Mouse (Mus musculus) liver, embryonic 15.5 days (tissue): ENCODE data around the gene Wasf2. TPM values are rescaled to one million over a fixed set of nuclear protein-coding genes. Genes with fewer than 3 reads are reported as not detected.
"Not testable (repeated sequence)": the region's sequence is repeated elsewhere in the genome, so short reads cannot be mapped to it uniquely, and the experiment has no call there.

ENCODE experiments used
- ATAC-seq: fragments of 200-750 bp; cut with Nextera tagmentation; 2 replicates; pipeline ENCODE4 v1.8.0; 2017; ENCODE audit warnings: moderate number of reproducible peaks, mild to moderate bottlenecking, moderate library complexity; ENCODE audit not compliant: insufficient read depth
- H3K27ac ChIP-seq: fragments of 300-500 bp; sonication (generic); replicated peaks from 2 replicates; pipeline ENCODE4 v1.5.1; 2015; ENCODE audit warnings: mild to moderate bottlenecking, inconsistent platforms
- H3K27me3 ChIP-seq: fragments of 300-500 bp; sonication (generic); 2 replicates; pipeline ENCODE4 v1.6.1; 2015; ENCODE audit warnings: mild to moderate bottlenecking, inconsistent platforms
- H3K36me3 ChIP-seq: fragments of 300-500 bp; sonication (generic); replicated peaks from 2 replicates; pipeline ENCODE4 v1.6.1; 2015; ENCODE audit warnings: moderate library complexity, mild to moderate bottlenecking, inconsistent platforms
- H3K4me1 ChIP-seq: fragments of 300-500 bp; sonication (generic); replicated peaks from 2 replicates; pipeline ENCODE4 v1.6.1; 2015; ENCODE audit warnings: inconsistent platforms
- H3K4me2 ChIP-seq: fragments of 300-500 bp; sonication (generic); 2 replicates; pipeline ENCODE4 v1.6.1; 2015; ENCODE audit warnings: moderate library complexity, mild to moderate bottlenecking, inconsistent platforms
- H3K4me3 ChIP-seq: fragments of 300-500 bp; sonication (generic); replicated peaks from 2 replicates; pipeline ENCODE4 v1.5.1; 2015; ENCODE audit warnings: mild to moderate bottlenecking, inconsistent platforms
- H3K9ac ChIP-seq: fragments of 300-500 bp; sonication (generic); 2 replicates; pipeline ENCODE4 v1.6.1; 2015; ENCODE audit warnings: moderate library complexity, mild to moderate bottlenecking, inconsistent platforms
- H3K9me3 ChIP-seq: fragments of 300-500 bp; sonication (generic); replicated peaks from 2 replicates; pipeline ENCODE4 v1.6.1; 2016; ENCODE audit warnings: inconsistent platforms
- WGBS: fragments of 180-500 bp; shearing (Covaris S2); methylation state at CpG from one replicate; pipeline ENCODE4 v1.1.7; 2015; ENCODE audit warnings: mixed read lengths; ENCODE audit not compliant: insufficient replicate concordance; 5-methylcytosine and 5-hydroxymethylcytosine counted together
- polyA plus RNA-seq: library from polyadenylated mRNA; unstranded; fragments of >200 nt; fragmentation: Nextera tagmentation; extraction: Ambion mirVana; gene quantifications from 2 replicates; pipeline ENCODE4 v1.2.1, GENCODE M21; 2015

The Wasf2 gene
- polyA plus RNA-seq, 1 experiment from 2014 or later, result 52.0 TPM

DNA sequence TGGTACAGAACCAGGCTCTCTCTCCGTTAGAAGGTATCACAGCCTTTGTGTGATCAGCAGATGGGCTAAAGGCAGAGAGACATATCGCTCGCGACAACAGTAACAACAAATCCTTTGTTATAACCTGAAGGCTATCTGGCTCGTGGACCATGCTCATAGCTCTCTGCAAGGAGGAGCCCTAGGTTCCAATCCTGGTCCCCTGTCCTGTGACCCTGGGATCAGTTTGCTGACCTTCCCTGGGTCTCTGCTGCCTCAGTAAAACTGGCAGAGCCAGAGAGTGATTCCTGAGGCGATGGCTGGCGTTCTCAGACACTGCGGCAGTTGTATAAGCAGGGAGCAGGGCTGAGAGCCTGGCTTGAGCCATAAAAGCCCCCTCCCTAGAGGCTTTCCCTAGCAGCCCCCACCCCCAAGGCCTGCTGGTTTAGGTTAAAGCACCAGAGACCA, 40.0 kb upstream of the Wasf2 start:
- Histone ChIP-seq H3K4me2 (no peak overlapping the region), H3K9ac (no peak overlapping the region), H3K36me3 (no peaks in the 10 kb centered on the region), H3K9me3 (no peaks in the 10 kb centered on the region), H3K27ac (peak overlapping the region; percentile 48; the same call in 1 of the 2 replicates), H3K4me3 (no peak overlapping the region), H3K27me3 (peaks cover 75% of the 10 kb centered on the region), H3K4me1 (peaks cover 72% of the 10 kb centered on the region)
- ATAC-seq, result no peak
- 70% methylated on average over 8 of the region's 8 CpGs for WGBS

DNA sequence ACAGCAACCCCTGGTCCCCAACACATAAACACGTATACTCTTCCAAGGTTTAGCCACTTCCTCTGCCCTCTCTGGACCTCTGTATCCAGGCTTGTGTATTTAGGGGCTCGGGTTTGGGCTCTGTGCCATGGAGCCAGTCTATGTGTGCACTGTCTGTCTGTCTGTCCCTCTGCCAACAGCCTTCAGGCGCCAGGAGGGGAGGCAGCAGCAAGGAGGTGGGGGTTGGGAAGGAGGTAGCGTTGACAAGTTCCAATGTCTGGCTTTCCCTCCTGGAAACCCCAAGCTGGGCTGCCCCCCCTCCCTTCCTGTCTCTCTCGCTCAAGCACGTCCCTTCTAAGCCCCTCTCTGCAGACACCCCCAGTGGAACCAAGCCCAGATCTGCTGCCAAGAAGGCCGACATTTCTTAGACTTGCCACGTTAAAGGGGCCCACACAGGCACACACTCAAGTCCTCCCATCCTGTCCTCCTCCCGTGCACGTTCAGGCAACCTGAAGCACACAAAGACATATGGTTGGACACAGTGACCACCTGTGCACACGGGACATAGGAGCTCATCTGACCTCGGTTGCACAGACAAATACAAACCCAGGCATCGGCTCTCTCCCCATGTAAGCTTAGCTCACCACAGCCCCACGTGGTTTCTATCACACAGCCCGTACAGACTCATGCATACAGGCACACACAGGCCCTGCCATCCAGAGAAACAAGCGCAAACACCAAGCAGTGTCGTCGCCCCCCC, 39.4 kb upstream of the Wasf2 start:
- H3K27me3 ChIP-seq, result peaks cover 74% of the 10 kb centered on the region
- H3K27ac ChIP-seq, result 0 out of 2 replicates have a peak overlapping the region, but pooled peaks have one; percentile 48
- no peak overlapping the region for H3K4me2 ChIP-seq
- H3K4me3 ChIP-seq, result no peak overlapping the region
- 32% methylated on average over 18 of the region's 18 CpGs for WGBS
- no peak overlapping the region for H3K9ac ChIP-seq
- 0 out of 2 replicates have a peak, but pooled peaks have one; percentile 10 for ATAC-seq
- peaks cover 71% of the 10 kb centered on the region for H3K4me1 ChIP-seq
- no peaks in the 10 kb centered on the region for H3K36me3 ChIP-seq
- no peaks in the 10 kb centered on the region for H3K9me3 ChIP-seq

DNA sequence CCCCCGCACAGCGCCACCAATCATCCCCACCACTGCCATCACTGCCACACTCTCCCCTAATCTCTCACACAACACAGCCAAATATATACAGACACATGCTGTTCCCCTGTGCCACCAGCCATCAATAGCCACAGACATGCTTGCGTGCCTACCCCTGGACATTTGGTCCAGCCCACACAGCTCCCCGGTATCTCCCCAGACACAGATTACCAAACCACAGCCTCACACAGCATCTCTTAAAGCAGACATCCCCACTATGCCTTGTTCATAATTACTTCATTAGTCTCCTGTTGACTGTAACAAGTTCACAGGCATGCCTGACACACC, 38.9 kb upstream of the Wasf2 start:
- no peaks in the 10 kb centered on the region for H3K9me3 ChIP-seq
- H3K4me1 ChIP-seq, result peaks cover 66% of the 10 kb centered on the region
- ATAC-seq, result no peak
- WGBS, result 34% methylated on average over 4 of the region's 4 CpGs
- H3K27me3 ChIP-seq, result peaks cover 68% of the 10 kb centered on the region
- H3K27ac ChIP-seq, result no peak overlapping the region
- no peak overlapping the region for H3K4me3 ChIP-seq
- H3K4me2 ChIP-seq, result no peak overlapping the region
- H3K36me3 ChIP-seq, result no peaks in the 10 kb centered on the region
- H3K9ac ChIP-seq, result no peak overlapping the region

DNA sequence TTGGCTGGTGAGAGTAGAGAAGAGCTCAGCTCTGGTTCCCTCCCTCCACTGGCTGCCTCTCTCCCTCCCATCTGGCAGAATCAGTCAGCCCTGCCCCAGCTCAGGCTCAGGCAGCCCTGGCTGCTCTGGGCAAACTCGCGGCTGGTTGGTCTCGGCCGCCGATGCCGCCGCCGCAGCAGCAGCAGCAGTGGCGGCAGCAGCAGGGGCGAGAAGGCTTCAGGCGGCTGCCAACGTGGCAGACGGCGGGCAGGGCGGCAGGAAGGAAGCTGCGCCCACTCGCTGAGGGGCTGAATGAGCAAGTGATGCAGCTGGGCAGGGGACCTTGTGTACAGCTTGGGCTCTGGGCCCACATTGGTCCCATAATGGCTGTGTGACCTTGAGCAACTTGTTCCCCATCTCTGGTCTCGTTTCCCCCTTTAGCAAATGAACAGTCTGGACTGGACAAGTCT, 37.8 kb upstream of the Wasf2 start:
- peaks cover 61% of the 10 kb centered on the region for H3K4me1 ChIP-seq
- peak overlapping the region; percentile 53; the same call in 1 of the 2 replicates for H3K27ac ChIP-seq
- H3K4me2 ChIP-seq, result peak overlapping the region; percentile 44
- H3K4me3 ChIP-seq, result no peak overlapping the region; the same call in 1 of the 2 replicates
- H3K9ac ChIP-seq, result no peak overlapping the region
- peaks cover 68% of the 10 kb centered on the region for H3K27me3 ChIP-seq
- ATAC-seq, result 0 out of 2 replicates have a peak, but pooled peaks have one; percentile 19
- H3K9me3 ChIP-seq, result no peaks in the 10 kb centered on the region
- WGBS, result 3% methylated on average over 18 of the region's 18 CpGs
- H3K36me3 ChIP-seq, result no peaks in the 10 kb centered on the region

DNA sequence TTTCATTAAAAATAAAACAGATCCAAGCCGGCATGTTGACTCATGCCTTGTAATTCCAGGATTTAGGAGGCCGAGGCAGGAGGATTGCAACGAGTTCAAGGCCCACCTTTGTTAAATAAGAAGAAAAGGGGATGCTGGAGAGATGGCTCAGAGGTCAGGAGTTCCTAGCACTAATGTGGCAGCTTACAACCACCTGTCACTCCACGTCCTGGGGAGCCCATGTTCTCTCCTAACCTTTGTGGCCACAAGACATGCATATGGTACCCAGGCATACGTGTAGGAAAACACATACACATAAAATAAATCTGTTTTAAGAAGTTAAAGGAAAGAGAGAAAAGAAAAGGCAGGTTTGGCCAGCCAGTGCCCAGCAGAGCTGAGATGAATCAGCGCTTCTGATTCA, 37.2 kb upstream of the Wasf2 start:
- H3K27me3 ChIP-seq, result peaks cover 65% of the 10 kb centered on the region

GRCm38 (mm10) chr4:133093481-133094033, 36.7 kb upstream of the Wasf2 start:
- WGBS, result 21% methylated on average over 6 of the region's 6 CpGs
- H3K4me2 ChIP-seq, result no peak overlapping the region
- no peak overlapping the region for H3K9ac ChIP-seq
- peaks cover 54% of the 10 kb centered on the region for H3K4me1 ChIP-seq
- ATAC-seq, result no peak
- peaks cover 65% of the 10 kb centered on the region for H3K27me3 ChIP-seq
- no peaks in the 10 kb centered on the region for H3K36me3 ChIP-seq
- no peaks in the 10 kb centered on the region for H3K9me3 ChIP-seq
- H3K4me3 ChIP-seq, result no peak overlapping the region
- H3K27ac ChIP-seq, result 0 out of 2 replicates have a peak overlapping the region, but pooled peaks have one; percentile 24

More for the DNA sequence above, 37.2 kb upstream of the Wasf2 start:
- Histone ChIP-seq H3K4me1 (peaks cover 55% of the 10 kb centered on the region), H3K27ac (0 out of 2 replicates have a peak overlapping the region, but pooled peaks have one; percentile 24), H3K4me3 (no peak overlapping the region), H3K36me3 (no peaks in the 10 kb centered on the region), H3K9ac (no peak overlapping the region), H3K4me2 (no peak overlapping the region), H3K9me3 (no peaks in the 10 kb centered on the region)
- 52% methylated on average over 6 of the region's 6 CpGs for WGBS
- ATAC-seq, result no peak

DNA sequence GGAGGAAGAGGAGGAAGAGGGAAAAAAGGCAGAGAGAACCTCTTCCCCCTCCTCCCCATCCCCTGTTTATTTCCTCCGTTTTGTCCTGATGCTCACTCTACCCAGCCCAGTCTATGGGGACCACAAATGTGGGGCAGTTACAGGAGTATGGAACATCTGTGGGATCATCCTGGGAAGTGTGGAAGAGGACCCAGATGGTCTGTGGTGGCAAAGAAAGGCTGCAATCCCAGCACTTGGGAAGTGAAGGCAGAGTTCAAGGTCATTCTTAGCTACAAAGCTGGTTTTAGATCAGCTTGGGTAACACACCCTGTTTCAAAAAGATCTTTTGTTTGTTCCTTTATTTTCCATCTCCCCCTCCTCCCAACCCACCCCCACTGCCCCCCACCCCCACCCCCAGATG, 36.0 kb upstream of the Wasf2 start:
- peaks cover 54% of the 10 kb centered on the region for H3K4me1 ChIP-seq
- H3K27ac ChIP-seq, result no peak overlapping the region
- 42% methylated on average over 1 of the region's 1 CpGs for WGBS
- peaks cover 62% of the 10 kb centered on the region for H3K27me3 ChIP-seq
- no peak overlapping the region for H3K4me3 ChIP-seq
- ATAC-seq, result no peak
- H3K9ac ChIP-seq, result no peak overlapping the region
- no peaks in the 10 kb centered on the region for H3K9me3 ChIP-seq
- H3K4me2 ChIP-seq, result no peak overlapping the region
- H3K36me3 ChIP-seq, result no peaks in the 10 kb centered on the region

GRCm38 (mm10) chr4:133094936-133095733, 35.2 kb upstream of the Wasf2 start:
- Histone ChIP-seq H3K27me3 (peaks cover 56% of the 10 kb centered on the region), H3K27ac (0 out of 2 replicates have a peak overlapping the region, but pooled peaks have one; percentile 29), H3K4me3 (peak overlapping the region; percentile 11; the same call in 1 of the 2 replicates), H3K9ac (no peak overlapping the region), H3K4me1 (peaks cover 52% of the 10 kb centered on the region), H3K4me2 (peak overlapping the region; percentile 38), H3K36me3 (no peaks in the 10 kb centered on the region), H3K9me3 (no peaks in the 10 kb centered on the region)
- 0 out of 2 replicates have a peak, but pooled peaks have one; percentile 35 for ATAC-seq
- WGBS, result 55% methylated on average over 16 of the region's 16 CpGs

DNA sequence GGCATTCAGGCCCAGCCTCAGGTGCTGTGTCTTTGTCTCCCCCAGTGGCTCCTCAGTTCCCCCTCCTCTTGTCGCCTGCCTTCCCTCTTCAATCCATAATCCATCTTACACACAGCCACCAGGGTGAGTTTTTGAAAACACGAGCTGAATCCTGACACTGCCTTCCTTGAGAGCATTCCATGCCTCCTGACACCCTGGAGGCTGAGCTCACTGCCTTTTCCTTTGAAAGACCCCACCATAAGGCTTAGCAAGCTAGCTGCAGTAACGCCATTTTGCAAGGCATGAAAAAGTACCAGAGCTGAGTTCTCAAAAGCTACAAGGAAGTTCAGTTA, 34.6 kb upstream of the Wasf2 start:
- Histone ChIP-seq H3K4me2 (peak overlapping the region; percentile 38), H3K4me3 (peak overlapping the region; percentile 11; the same call in 1 of the 2 replicates), H3K27ac (0 out of 2 replicates have a peak overlapping the region, but pooled peaks have one; percentile 29), H3K4me1 (peaks cover 46% of the 10 kb centered on the region), H3K27me3 (peaks cover 50% of the 10 kb centered on the region)
- ATAC-seq, H3K9me3 ChIP-seq, H3K9ac ChIP-seq, H3K36me3 ChIP-seq: not testable (repeated sequence)
- 48% methylated on average over 3 of the region's 3 CpGs for WGBS

DNA sequence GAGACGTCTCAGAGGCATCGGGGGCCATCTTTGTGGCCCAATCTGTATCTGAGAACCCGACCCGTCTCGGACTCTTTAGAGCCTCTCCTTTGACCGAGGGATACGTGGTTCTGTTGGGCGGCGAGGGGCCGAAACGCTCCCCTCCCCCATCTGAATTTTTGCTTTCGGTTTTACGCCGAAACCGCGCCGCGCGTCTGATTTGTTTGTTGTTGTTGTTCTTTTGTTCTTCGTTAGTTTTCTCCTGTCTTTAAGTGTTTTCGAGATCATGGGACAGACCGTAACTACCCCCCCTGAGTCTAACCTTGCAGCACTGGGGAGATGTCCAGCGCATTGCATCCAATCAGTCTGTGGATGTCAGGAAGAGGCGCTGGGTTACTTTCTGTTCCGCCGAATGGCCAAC, 33.6 kb upstream of the Wasf2 start:
- H3K27ac ChIP-seq, H3K4me2 ChIP-seq, H3K9me3 ChIP-seq, H3K9ac ChIP-seq, ATAC-seq, H3K36me3 ChIP-seq: not testable (repeated sequence)
- WGBS, result under 1% methylated on average over 16 of the region's 26 CpGs
- Histone ChIP-seq H3K4me3 (peak overlapping the region; percentile 53), H3K4me1 (peaks cover 36% of the 10 kb centered on the region), H3K27me3 (peaks cover 41% of the 10 kb centered on the region)

GRCm38 (mm10) chr4:133101751-133102150, 28.6 kb upstream of the Wasf2 start:
- peaks cover 12% of the 10 kb centered on the region for H3K4me1 ChIP-seq
- no peaks in the 10 kb centered on the region for H3K36me3 ChIP-seq
- H3K27me3 ChIP-seq, result no peaks in the 10 kb centered on the region
- 60% methylated on average over 9 of the region's 9 CpGs for WGBS
- H3K4me3 ChIP-seq, result no peak overlapping the region
- no peak overlapping the region for H3K4me2 ChIP-seq
- H3K27ac ChIP-seq, result no peak overlapping the region
- no peaks in the 10 kb centered on the region for H3K9me3 ChIP-seq
- H3K9ac ChIP-seq, result no peak overlapping the region
- no peak for ATAC-seq
